Mouse (Mus musculus) lung, adult 2 months (tissue): ENCODE measurements around the gene Prex1. TPM values are rescaled to one million over a fixed set of nuclear protein-coding genes. Genes with fewer than 3 reads are reported as not detected.

Source experiments
- DNase-seq: peaks from one replicate; pipeline ENCODE4 v3.0.0; 2022
- H3K4me1 ChIP-seq: fragments of 200-500 bp; 2 replicates; pipeline ENCODE4 v1.6.1; 2011; ENCODE audit warnings: low read length; ENCODE audit not compliant: control insufficient read depth, insufficient read depth
- H3K4me3 ChIP-seq: fragments of 200-500 bp; replicated peaks from 2 replicates; pipeline ENCODE3; 2011; ENCODE audit warnings: low read depth, mild to moderate bottlenecking, control low read depth, low read length; ENCODE audit errors: extremely low read depth
- CTCF ChIP-seq: fragments of 200-500 bp; IDR thresholded peaks from 2 replicates; pipeline ENCODE4 v1.5.1; 2011; ENCODE audit warnings: mild to moderate bottlenecking, low read length, control low read depth; ENCODE audit not compliant: insufficient read depth
- POLR2A ChIP-seq: fragments of 200-500 bp; IDR thresholded peaks from 2 replicates; pipeline ENCODE4 v1.6.1; 2011; ENCODE audit warnings: low read depth, mild to moderate bottlenecking, control low read depth, low read length, borderline replicate concordance; ENCODE audit errors: extremely low read depth
- WGBS: fragments of 180-500 bp; shearing (Covaris S2); methylation state at CpG from one replicate; pipeline ENCODE4 v1.1.7; 2018; 5-methylcytosine and 5-hydroxymethylcytosine counted together
- polyA plus RNA-seq: library from polyadenylated mRNA; depleted of rRNA; stranded (reverse); fragments of >200 nt; gene quantifications from 2 replicates; pipeline ENCODE4 v1.2.3, GENCODE M21; 2012

Prex1 gene
- polyA plus RNA-seq, 1 experiment, result 61.1 TPM

GRCm38 (mm10) chr2:166597763-166598162 lies 115.9 kb downstream of the Prex1 start:
- Histone ChIP-seq H3K4me3 (no peak overlapping the region), H3K4me1 (no peaks in the 10 kb centered on the region)
- no peak for DNase-seq
- TF ChIP-seq POLR2A (no peak), CTCF (no peak)
- WGBS, result 60% methylated on average over 6 of the region's 6 CpGs

GRCm38 (mm10) chr2:166592034-166592912 lies 121.4 kb downstream of the Prex1 start:
- WGBS, result 48% methylated on average over 21 of the region's 21 CpGs
- DNase-seq, result peak; percentile 79
- Histone ChIP-seq H3K4me1 (no peaks in the 10 kb centered on the region), H3K4me3 (no peak overlapping the region)
- TF ChIP-seq POLR2A, result no peak
- peak; percentile 98 for TF ChIP-seq CTCF

GRCm38 (mm10) chr2:166584491-166584890 lies 129.1 kb downstream of the Prex1 start:
- TF ChIP-seq POLR2A (no peak), CTCF (no peak)
- 73% methylated on average over 3 of the region's 3 CpGs for WGBS
- DNase-seq, result no peak
- H3K4me3 ChIP-seq, result no peak overlapping the region
- H3K4me1 ChIP-seq, result no peaks in the 10 kb centered on the region

- DNase-seq, result no peak
- Histone ChIP-seq H3K4me1 (no peaks in the 10 kb centered on the region), H3K4me3 (no peak overlapping the region)
- TF ChIP-seq CTCF (no peak), POLR2A (no peak)
- 93% methylated on average over 5 of the region's 5 CpGs for WGBS
Observed at GRCm38 (mm10) chr2:166583292-166583691, 130.3 kb downstream of the Prex1 start.

GRCm38 (mm10) chr2:166581881-166582583 lies 131.6 kb downstream of the Prex1 start:
- no peak for TF ChIP-seq CTCF
- TF ChIP-seq POLR2A, result no peak
- no peak overlapping the region for H3K4me3 ChIP-seq
- no peaks in the 10 kb centered on the region for H3K4me1 ChIP-seq
- no peak for DNase-seq
- 87% methylated on average over 21 of the region's 21 CpGs for WGBS

- TF ChIP-seq POLR2A (no peak), CTCF (no peak)
- Histone ChIP-seq H3K4me3 (no peak overlapping the region), H3K4me1 (no peaks in the 10 kb centered on the region)
- WGBS, result 92% methylated on average over 5 of the region's 5 CpGs
- DNase-seq, result no peak
Observed at GRCm38 (mm10) chr2:166579793-166580192, 133.8 kb downstream of the Prex1 start.

- Histone ChIP-seq H3K4me1 (no peaks in the 10 kb centered on the region), H3K4me3 (no peak overlapping the region)
- 79% methylated on average over 10 of the region's 10 CpGs for WGBS
- DNase-seq, result no peak
- TF ChIP-seq POLR2A, result no peak
- TF ChIP-seq CTCF, result no peak
Observed at GRCm38 (mm10) chr2:166579361-166579760, 134.3 kb downstream of the Prex1 start.

- Histone ChIP-seq H3K4me3 (no peak overlapping the region), H3K4me1 (no peaks in the 10 kb centered on the region)
- 72% methylated on average over 17 of the region's 17 CpGs for WGBS
- DNase-seq, result no peak
- no peak for TF ChIP-seq CTCF
- no peak for TF ChIP-seq POLR2A
Observed at GRCm38 (mm10) chr2:166575419-166575818, 138.2 kb downstream of the Prex1 start.

GRCm38 (mm10) chr2:166574934-166575333 lies 138.7 kb downstream of the Prex1 start:
- TF ChIP-seq CTCF, result peak; percentile 69
- TF ChIP-seq POLR2A, result no peak
- peak; percentile 56 for DNase-seq
- Histone ChIP-seq H3K4me3 (no peak overlapping the region), H3K4me1 (no peaks in the 10 kb centered on the region)
- 24% methylated on average over 7 of the region's 7 CpGs for WGBS

GRCm38 (mm10) chr2:166573621-166574020 lies 140.0 kb downstream of the Prex1 start:
- no peak for TF ChIP-seq CTCF
- TF ChIP-seq POLR2A, result no peak

More at GRCm38 (mm10) chr2:166573621-166574020, 140.0 kb downstream of the Prex1 start:
- Histone ChIP-seq H3K4me3 (no peak overlapping the region), H3K4me1 (no peaks in the 10 kb centered on the region)
- no peak for DNase-seq
- WGBS, result 84% methylated on average over 5 of the region's 5 CpGs
